Mouse (Mus musculus): Measurements from ENCODE around the gene Aebp2. TPM values are rescaled to one million over a fixed set of nuclear protein-coding genes. Genes with fewer than 3 reads are reported as not detected.
A peak's percentile ranks its signal among the peaks of the same experiment; 100 is the strongest.
"Not testable (repeated sequence)": the region's sequence is repeated elsewhere in the genome, so short reads cannot be mapped to it uniquely, and the experiment has no call there.

Gene Aebp2
- total and polyA plus RNA-seq, 2 experiments from 2014 or later = 5.1 to 29.3 TPM

DNA sequence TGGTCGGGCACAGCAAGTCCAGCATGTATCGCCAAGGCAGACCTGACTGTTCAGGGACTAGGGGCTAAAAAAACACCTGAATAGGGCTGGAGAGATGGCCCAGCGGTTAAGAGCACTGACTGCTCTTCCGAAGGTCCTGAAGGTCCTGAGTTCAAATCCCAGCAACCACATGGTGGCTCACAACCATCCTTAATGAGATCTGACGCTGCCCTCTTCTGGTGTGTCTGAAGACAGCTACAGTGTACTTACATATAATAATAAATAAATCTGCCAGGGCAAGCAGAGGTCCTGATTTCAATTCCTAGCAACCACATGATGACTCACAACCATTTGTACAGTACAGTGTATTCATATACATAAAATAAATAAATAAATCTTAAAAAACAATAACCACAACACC lies 17.3 kb upstream of the Aebp2 start:
- not testable (repeated sequence) for ATAC-seq; H3K4me1 ChIP-seq (ENCODE audit: insufficient read depth, low read length); H3K9me3 ChIP-seq (ENCODE audit: low read length); H3K9ac ChIP-seq (replicated peaks; ENCODE audit: low read length); DNase-seq (ENCODE audit: low spot score); H3K4me3 ChIP-seq (ENCODE audit: low read length); H3K36me3 ChIP-seq (ENCODE audit: insufficient read depth, low read length); H3K4me2 ChIP-seq (ENCODE audit: low read depth, low read length); H3K27me3 ChIP-seq (ENCODE audit: insufficient read depth, low read length)
- 80% methylated on average over 5 of the region's 5 CpGs for WGBS
- H3K27ac ChIP-seq = 0 out of 2 replicates have a peak overlapping the region, but pooled peaks have one; percentile 32
- peak; percentile 33; the same call in 1 of the 2 replicates for TF ChIP-seq CTCF (IDR thresholded peaks at IDR 0.05; ENCODE audit: low read depth)

DNA sequence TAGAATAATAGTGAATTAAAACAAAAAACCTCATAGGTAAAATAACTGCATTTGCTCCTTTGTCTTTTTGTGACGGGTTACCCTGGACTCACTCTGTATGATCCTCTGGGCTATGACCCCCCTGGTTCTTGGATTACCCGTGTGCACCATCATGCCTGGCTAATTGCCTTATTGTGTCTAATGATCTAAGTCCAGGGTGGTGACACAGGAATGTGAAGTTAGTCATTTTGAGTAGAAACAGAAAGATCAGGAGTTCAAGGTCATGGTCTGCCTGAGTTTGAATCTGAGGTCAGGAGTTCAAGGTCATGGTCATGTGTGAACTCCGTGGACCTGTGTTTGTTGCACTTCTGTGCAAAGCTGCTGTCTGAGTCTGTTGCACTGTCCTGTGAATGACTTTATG lies 16.7 kb upstream of the Aebp2 start:
- WGBS = 60% methylated on average over 3 of the region's 3 CpGs
- DNase-seq (ENCODE audit: low spot score) (no peak), ATAC-seq (no peak)
- Histone ChIP-seq H3K9me3 (ENCODE audit: low read length) (no peaks in the 10 kb centered on the region), H3K4me3 (ENCODE audit: low read length) (no peak overlapping the region), H3K4me1 (ENCODE audit: insufficient read depth, low read length) (0 out of 2 replicates have a peak, but pooled peaks cover 2% of the 10 kb centered on the region), H3K36me3 (ENCODE audit: insufficient read depth, low read length) (no peaks in the 10 kb centered on the region), H3K4me2 (ENCODE audit: low read depth, low read length) (no peak overlapping the region), H3K27ac (no peak overlapping the region), H3K9ac (replicated peaks; ENCODE audit: low read length) (no peak overlapping the region), H3K27me3 (ENCODE audit: insufficient read depth, low read length) (no peaks in the 10 kb centered on the region)
- no peak for TF ChIP-seq CTCF (IDR thresholded peaks at IDR 0.05; ENCODE audit: low read depth)

DNA sequence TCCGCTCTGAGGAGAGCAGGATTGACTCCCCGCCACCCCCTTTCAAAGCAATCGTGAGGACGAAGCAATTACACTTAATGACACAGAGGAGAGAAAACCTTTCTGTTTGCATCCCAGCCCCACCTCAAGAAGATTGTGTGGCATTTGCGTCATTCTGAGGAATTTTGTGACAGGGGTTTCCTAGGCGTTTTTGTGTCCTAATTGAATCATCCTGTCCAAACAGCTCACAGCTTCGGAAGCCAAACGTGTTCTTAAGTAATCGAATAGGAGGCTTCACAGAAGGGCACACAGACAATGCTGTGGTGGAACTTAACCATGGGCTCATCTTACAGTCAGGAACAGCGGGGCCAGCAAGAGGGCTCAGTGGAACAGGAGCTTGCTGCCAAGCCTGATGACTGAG lies 15.9 kb upstream of the Aebp2 start:
- no peak for ATAC-seq
- no peak overlapping the region for H3K27ac ChIP-seq
- WGBS = 71% methylated on average over 10 of the region's 10 CpGs
- no peak overlapping the region for H3K4me3 ChIP-seq (ENCODE audit: low read length)
- DNase-seq (ENCODE audit: low spot score) = no peak
- no peak overlapping the region for H3K4me2 ChIP-seq (ENCODE audit: low read depth, low read length)
- H3K36me3 ChIP-seq (ENCODE audit: insufficient read depth, low read length) = no peaks in the 10 kb centered on the region
- no peaks in the 10 kb centered on the region for H3K9me3 ChIP-seq (ENCODE audit: low read length)
- no peak overlapping the region for H3K9ac ChIP-seq (replicated peaks; ENCODE audit: low read length)
- H3K4me1 ChIP-seq (ENCODE audit: insufficient read depth, low read length) = 0 out of 2 replicates have a peak, but pooled peaks cover 2% of the 10 kb centered on the region
- TF ChIP-seq CTCF (IDR thresholded peaks at IDR 0.05; ENCODE audit: low read depth) = no peak
- H3K27me3 ChIP-seq (ENCODE audit: insufficient read depth, low read length) = no peaks in the 10 kb centered on the region

DNA sequence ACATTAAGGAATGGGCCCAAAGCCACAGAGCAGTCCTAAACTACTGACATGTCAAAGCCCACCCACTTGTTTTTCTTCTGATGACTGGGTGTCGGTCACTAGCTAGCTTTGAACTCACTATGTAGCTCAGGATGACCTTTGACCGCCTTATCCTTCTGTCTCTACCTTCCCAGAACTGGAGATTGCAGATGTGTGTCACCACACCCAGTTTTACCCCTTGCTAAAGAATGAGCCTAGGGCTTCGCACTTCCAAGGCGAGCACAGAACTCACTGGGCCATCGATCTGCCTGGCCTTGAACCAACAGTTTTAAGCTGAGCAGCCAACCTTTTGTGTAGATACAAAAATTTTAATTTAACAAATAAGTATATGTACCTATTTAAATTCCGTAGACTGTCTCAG lies 13.8 kb upstream of the Aebp2 start:
- no peak for ATAC-seq
- H3K4me3 ChIP-seq (ENCODE audit: low read length) = no peak overlapping the region
- TF ChIP-seq CTCF (IDR thresholded peaks at IDR 0.05; ENCODE audit: low read depth) = no peak
- WGBS = 95% methylated on average over 6 of the region's 6 CpGs
- no peak overlapping the region for H3K9ac ChIP-seq (replicated peaks; ENCODE audit: low read length)
- H3K9me3 ChIP-seq (ENCODE audit: low read length) = no peaks in the 10 kb centered on the region
- H3K27me3 ChIP-seq (ENCODE audit: insufficient read depth, low read length) = no peaks in the 10 kb centered on the region
- H3K4me1 ChIP-seq (ENCODE audit: insufficient read depth, low read length) = 0 out of 2 replicates have a peak, but pooled peaks cover 2% of the 10 kb centered on the region
- no peak overlapping the region for H3K4me2 ChIP-seq (ENCODE audit: low read depth, low read length)
- DNase-seq (ENCODE audit: low spot score) = no peak
- no peaks in the 10 kb centered on the region for H3K36me3 ChIP-seq (ENCODE audit: insufficient read depth, low read length)
- no peak overlapping the region for H3K27ac ChIP-seq

DNA sequence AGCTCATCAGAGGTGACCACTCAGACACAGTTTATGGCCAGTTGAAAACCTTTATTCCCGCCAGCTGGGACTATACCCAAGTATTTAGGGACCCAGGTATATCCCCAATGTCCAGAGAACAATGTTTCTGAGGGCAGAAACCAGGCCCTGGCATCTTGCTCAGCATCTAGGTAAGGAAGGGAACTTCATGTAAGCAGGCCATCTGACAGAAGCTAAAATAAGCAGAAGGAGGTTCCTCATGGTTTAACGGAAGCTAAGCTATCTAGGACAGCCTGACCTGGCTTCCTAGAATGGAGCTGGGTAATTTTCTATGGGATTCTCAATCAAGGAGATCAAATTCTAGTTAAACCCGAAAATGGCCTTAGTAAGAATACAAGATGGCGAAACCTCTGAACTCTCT lies 12.9 kb upstream of the Aebp2 start:
- Histone ChIP-seq H3K36me3 (ENCODE audit: insufficient read depth, low read length) (no peaks in the 10 kb centered on the region), H3K9ac (replicated peaks; ENCODE audit: low read length) (no peak overlapping the region), H3K27ac (no peak overlapping the region), H3K4me1 (ENCODE audit: insufficient read depth, low read length) (0 out of 2 replicates have a peak, but pooled peaks cover 2% of the 10 kb centered on the region), H3K4me2 (ENCODE audit: low read depth, low read length) (no peak overlapping the region), H3K9me3 (ENCODE audit: low read length) (no peaks in the 10 kb centered on the region), H3K4me3 (ENCODE audit: low read length) (no peak overlapping the region), H3K27me3 (ENCODE audit: insufficient read depth, low read length) (no peaks in the 10 kb centered on the region)
- ATAC-seq (no peak), DNase-seq (ENCODE audit: low spot score) (no peak)
- 90% methylated on average over 4 of the region's 4 CpGs for WGBS
- no peak for TF ChIP-seq CTCF (IDR thresholded peaks at IDR 0.05; ENCODE audit: low read depth)

DNA sequence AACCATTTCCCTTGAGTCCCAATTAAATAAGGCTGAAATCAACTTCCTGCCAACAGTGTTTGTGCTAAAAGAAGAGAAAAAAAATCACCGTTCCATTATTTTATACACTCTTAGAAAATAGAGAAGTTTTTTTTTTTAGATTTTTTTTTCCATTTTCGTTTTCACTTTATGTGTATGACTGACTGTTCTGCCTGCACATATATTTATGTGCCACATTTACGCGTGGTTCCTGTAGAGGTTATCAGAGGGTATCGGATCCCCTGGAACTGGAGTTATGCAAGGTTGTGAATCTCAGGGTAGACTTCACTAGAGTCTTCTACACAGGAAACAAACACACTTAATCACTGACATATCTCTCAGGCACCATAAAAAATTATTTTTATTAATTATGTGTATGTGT lies 12.3 kb upstream of the Aebp2 start:
- Histone ChIP-seq H3K9ac (replicated peaks; ENCODE audit: low read length) (no peak overlapping the region), H3K27me3 (ENCODE audit: insufficient read depth, low read length) (no peaks in the 10 kb centered on the region), H3K27ac (no peak overlapping the region), H3K4me1 (ENCODE audit: insufficient read depth, low read length) (no peaks in the 10 kb centered on the region), H3K4me3 (ENCODE audit: low read length) (no peak overlapping the region), H3K4me2 (ENCODE audit: low read depth, low read length) (no peak overlapping the region), H3K9me3 (ENCODE audit: low read length) (no peaks in the 10 kb centered on the region), H3K36me3 (ENCODE audit: insufficient read depth, low read length) (no peaks in the 10 kb centered on the region)
- WGBS = 85% methylated on average over 5 of the region's 5 CpGs
- ATAC-seq (no peak), DNase-seq (ENCODE audit: low spot score) (no peak)
- no peak for TF ChIP-seq CTCF (IDR thresholded peaks at IDR 0.05; ENCODE audit: low read depth)

DNA sequence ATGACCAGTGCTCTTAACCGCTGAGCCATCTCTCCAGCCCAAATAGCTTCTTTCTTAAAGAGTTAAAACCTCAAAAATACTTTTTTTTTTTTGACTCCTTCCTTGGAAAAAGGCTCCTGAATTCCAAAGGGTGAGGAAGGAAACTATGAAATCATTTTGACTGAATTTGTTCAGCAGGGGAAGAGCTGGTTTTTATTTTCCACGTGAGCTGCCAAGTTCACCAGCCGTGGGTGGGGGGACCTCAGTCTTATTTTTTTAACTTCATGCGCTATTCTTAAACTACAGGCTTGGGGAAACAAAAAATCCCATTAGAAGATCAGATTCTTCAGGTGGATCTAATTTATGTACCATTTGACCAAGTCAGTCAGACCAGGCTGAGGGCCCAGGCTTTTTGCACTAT lies 11.2 kb upstream of the Aebp2 start:
- no peak for ATAC-seq
- Histone ChIP-seq H3K4me1 (ENCODE audit: insufficient read depth, low read length) (no peaks in the 10 kb centered on the region), H3K4me2 (ENCODE audit: low read depth, low read length) (no peak overlapping the region), H3K9ac (replicated peaks; ENCODE audit: low read length) (no peak overlapping the region), H3K27ac (no peak overlapping the region), H3K4me3 (ENCODE audit: low read length) (no peak overlapping the region), H3K9me3 (ENCODE audit: low read length) (no peaks in the 10 kb centered on the region), H3K36me3 (ENCODE audit: insufficient read depth, low read length) (no peaks in the 10 kb centered on the region), H3K27me3 (ENCODE audit: insufficient read depth, low read length) (no peaks in the 10 kb centered on the region)
- no peak for DNase-seq (ENCODE audit: low spot score)
- TF ChIP-seq CTCF (IDR thresholded peaks at IDR 0.05; ENCODE audit: low read depth) = no peak
- 87% methylated on average over 4 of the region's 4 CpGs for WGBS
